Mouse (Mus musculus): ENCODE results near the gene Cenpf. TPM values are rescaled to one million over a fixed set of nuclear protein-coding genes. Genes with fewer than 3 reads are reported as not detected.
A peak's percentile ranks its signal among the peaks of the same experiment; 100 is the strongest.

Cenpf gene
- polyA plus RNA-seq, 1 experiment from 2014 or later: 92.3 TPM

- peak; percentile 74; the same call in 1 of the 2 replicates for ATAC-seq (ENCODE audit: low FRiP score, low read depth)
- Histone ChIP-seq H3K27me3 (0 out of 2 replicates have a peak, but pooled peaks cover 4% of the 10 kb centered on the region), H3K9me3 (no peaks in the 10 kb centered on the region), H3K36me3 (no peaks in the 10 kb centered on the region), H3K4me3 (no peak overlapping the region), H3K9ac (no peak overlapping the region), H3K4me2 (replicated peaks) (peak overlapping the region; percentile 31), H3K4me1 (peaks cover 12% of the 10 kb centered on the region), H3K27ac (peak overlapping the region; percentile 44; the same call in 1 of the 2 replicates)
- WGBS: 25% methylated on average over 13 of the region's 13 CpGs
Observed at GRCm38 (mm10) chr1:189618970-189619740, 68.7 kb downstream of the Cenpf start.

- Histone ChIP-seq H3K9me3 (no peaks in the 10 kb centered on the region), H3K36me3 (no peaks in the 10 kb centered on the region)
- ATAC-seq (ENCODE audit: low FRiP score, low read depth): no peak
Observed at GRCm38 (mm10) chr1:189617381-189617780, 70.5 kb downstream of the Cenpf start.

GRCm38 (mm10) chr1:189615246-189615645 is 72.6 kb downstream of the Cenpf start:
- no peak overlapping the region for H3K4me3 ChIP-seq
- no peak overlapping the region for H3K27ac ChIP-seq

More at GRCm38 (mm10) chr1:189617381-189617780, 70.5 kb downstream of the Cenpf start:
- peaks cover 17% of the 10 kb centered on the region for H3K4me1 ChIP-seq
- no peak overlapping the region for H3K27ac ChIP-seq
- WGBS: 94% methylated on average over 5 of the region's 5 CpGs
- no peak overlapping the region for H3K9ac ChIP-seq
- no peak overlapping the region for H3K4me3 ChIP-seq
- 0 out of 2 replicates have a peak, but pooled peaks cover 4% of the 10 kb centered on the region for H3K27me3 ChIP-seq
- no peak overlapping the region for H3K4me2 ChIP-seq (replicated peaks)

GRCm38 (mm10) chr1:189613076-189613475 is 74.8 kb downstream of the Cenpf start:
- no peak overlapping the region; the same call in 1 of the 2 replicates for H3K27ac ChIP-seq
- ATAC-seq (ENCODE audit: low FRiP score, low read depth): no peak
- 38% methylated on average over 7 of the region's 7 CpGs for WGBS

More at GRCm38 (mm10) chr1:189615246-189615645, 72.6 kb downstream of the Cenpf start:
- ATAC-seq (ENCODE audit: low FRiP score, low read depth): no peak
- no peak overlapping the region for H3K9ac ChIP-seq
- peaks cover 17% of the 10 kb centered on the region for H3K4me1 ChIP-seq
- 87% methylated on average over 7 of the region's 7 CpGs for WGBS
- H3K9me3 ChIP-seq: no peaks in the 10 kb centered on the region
- H3K27me3 ChIP-seq: 0 out of 2 replicates have a peak, but pooled peaks cover 4% of the 10 kb centered on the region
- no peaks in the 10 kb centered on the region for H3K36me3 ChIP-seq
- H3K4me2 ChIP-seq (replicated peaks): no peak overlapping the region

GRCm38 (mm10) chr1:189611775-189612174 is 76.1 kb downstream of the Cenpf start:
- H3K4me3 ChIP-seq: no peak overlapping the region
- 64% methylated on average over 4 of the region's 4 CpGs for WGBS
- no peak for ATAC-seq (ENCODE audit: low FRiP score, low read depth)
- peaks cover 9% of the 10 kb centered on the region; the same call in 1 of the 2 replicates for H3K4me1 ChIP-seq
- no peaks in the 10 kb centered on the region for H3K36me3 ChIP-seq
- H3K27me3 ChIP-seq: 0 out of 2 replicates have a peak, but pooled peaks cover 1% of the 10 kb centered on the region
- H3K4me2 ChIP-seq (replicated peaks): no peak overlapping the region
- no peak overlapping the region for H3K9ac ChIP-seq
- H3K9me3 ChIP-seq: no peaks in the 10 kb centered on the region
- no peak overlapping the region for H3K27ac ChIP-seq

More at GRCm38 (mm10) chr1:189613076-189613475, 74.8 kb downstream of the Cenpf start:
- H3K9ac ChIP-seq: no peak overlapping the region
- no peak overlapping the region for H3K4me3 ChIP-seq
- H3K9me3 ChIP-seq: no peaks in the 10 kb centered on the region
- H3K36me3 ChIP-seq: no peaks in the 10 kb centered on the region
- H3K27me3 ChIP-seq: 0 out of 2 replicates have a peak, but pooled peaks cover 4% of the 10 kb centered on the region
- H3K4me2 ChIP-seq (replicated peaks): no peak overlapping the region
- H3K4me1 ChIP-seq: peaks cover 9% of the 10 kb centered on the region; the same call in 1 of the 2 replicates

GRCm38 (mm10) chr1:189608640-189609039 is 79.2 kb downstream of the Cenpf start:
- H3K9ac ChIP-seq: no peak overlapping the region
- WGBS: 12% methylated on average over 5 of the region's 5 CpGs
- no peaks in the 10 kb centered on the region for H3K27me3 ChIP-seq
- no peak overlapping the region for H3K4me3 ChIP-seq
- no peak overlapping the region for H3K27ac ChIP-seq
- H3K36me3 ChIP-seq: no peaks in the 10 kb centered on the region
- ATAC-seq (ENCODE audit: low FRiP score, low read depth): no peak
- no peaks in the 10 kb centered on the region for H3K9me3 ChIP-seq
- peaks cover 9% of the 10 kb centered on the region; the same call in 1 of the 2 replicates for H3K4me1 ChIP-seq
- H3K4me2 ChIP-seq (replicated peaks): no peak overlapping the region

- Histone ChIP-seq H3K27me3 (no peaks in the 10 kb centered on the region), H3K9me3 (no peaks in the 10 kb centered on the region), H3K4me1 (peaks cover 8% of the 10 kb centered on the region; the same call in 1 of the 2 replicates), H3K4me2 (replicated peaks) (no peak overlapping the region), H3K4me3 (no peak overlapping the region), H3K36me3 (no peaks in the 10 kb centered on the region), H3K9ac (no peak overlapping the region), H3K27ac (no peak overlapping the region)
- ATAC-seq (ENCODE audit: low FRiP score, low read depth): no peak
- 78% methylated on average over 3 of the region's 3 CpGs for WGBS
Observed at GRCm38 (mm10) chr1:189608039-189608438, 79.8 kb downstream of the Cenpf start.

GRCm38 (mm10) chr1:189605598-189606126 is 82.2 kb downstream of the Cenpf start:
- Histone ChIP-seq H3K27me3 (no peaks in the 10 kb centered on the region), H3K4me3 (no peak overlapping the region), H3K4me2 (replicated peaks) (no peak overlapping the region), H3K9ac (no peak overlapping the region), H3K27ac (no peak overlapping the region), H3K36me3 (no peaks in the 10 kb centered on the region), H3K4me1 (peaks cover 4% of the 10 kb centered on the region; the same call in 1 of the 2 replicates), H3K9me3 (no peaks in the 10 kb centered on the region)
- 91% methylated on average over 8 of the region's 8 CpGs for WGBS
- no peak for ATAC-seq (ENCODE audit: low FRiP score, low read depth)

- H3K9me3 ChIP-seq: no peaks in the 10 kb centered on the region
- no peak overlapping the region for H3K9ac ChIP-seq
- ATAC-seq (ENCODE audit: low FRiP score, low read depth): no peak
- no peak overlapping the region for H3K4me3 ChIP-seq
- no peaks in the 10 kb centered on the region for H3K4me1 ChIP-seq
- 84% methylated on average over 3 of the region's 3 CpGs for WGBS
- no peaks in the 10 kb centered on the region; the same call in 1 of the 2 replicates for H3K27me3 ChIP-seq
- H3K4me2 ChIP-seq (replicated peaks): no peak overlapping the region
- H3K27ac ChIP-seq: no peak overlapping the region
- H3K36me3 ChIP-seq: no peaks in the 10 kb centered on the region
Observed at GRCm38 (mm10) chr1:189597096-189597495, 90.8 kb downstream of the Cenpf start.

Other genes starting within 250 kb of the Cenpf start
- gene Ptpn14, start 40.2 kb upstream of the Cenpf start, polyA plus RNA-seq (2015; fragmentation: Nextera tagmentation; extraction: Ambion mirVana): 10.7 and 11.1 TPM in 2 replicates
- gene Smyd2, start 234.3 kb upstream of the Cenpf start, polyA plus RNA-seq (2015; fragmentation: Nextera tagmentation; extraction: Ambion mirVana): 87.3 and 92.9 TPM in 2 replicates